Mouse (Mus musculus) forebrain, embryonic 15.5 days (tissue): ENCODE data around the gene Coq8b. TPM values are rescaled to one million over a fixed set of nuclear protein-coding genes. Genes with fewer than 3 reads are reported as not detected.

Source experiments
- ATAC-seq: fragments of 200-750 bp; cut with Nextera tagmentation; replicated peaks from 2 replicates; pipeline ENCODE4 v1.8.0; 2017; ENCODE audit warnings: mild to moderate bottlenecking, moderate TSS enrichment, moderate library complexity
- H3K27ac ChIP-seq: fragments of 300-500 bp; sonication (generic); replicated peaks from 2 replicates; pipeline ENCODE4 v1.5.1; 2015; ENCODE audit warnings: mild to moderate bottlenecking, inconsistent platforms
- H3K27me3 ChIP-seq: fragments of 300-500 bp; sonication (generic); 2 replicates; pipeline ENCODE4 v1.6.1; 2015; ENCODE audit warnings: inconsistent platforms
- H3K36me3 ChIP-seq: fragments of 300-500 bp; sonication (generic); 2 replicates; pipeline ENCODE4 v1.6.1; 2015; ENCODE audit warnings: mild to moderate bottlenecking, inconsistent platforms
- H3K4me1 ChIP-seq: fragments of 300-500 bp; sonication (generic); 2 replicates; pipeline ENCODE4 v1.6.1; 2015; ENCODE audit warnings: inconsistent platforms
- H3K4me2 ChIP-seq: fragments of 300-500 bp; sonication (generic); replicated peaks from 2 replicates; pipeline ENCODE4 v1.6.1; 2015; ENCODE audit warnings: mild to moderate bottlenecking, inconsistent platforms
- H3K4me3 ChIP-seq: fragments of 300-500 bp; sonication (generic); 2 replicates; pipeline ENCODE4 v1.5.1; 2015; ENCODE audit warnings: mild to moderate bottlenecking, inconsistent platforms
- H3K9ac ChIP-seq: fragments of 300-500 bp; sonication (generic); replicated peaks from 2 replicates; pipeline ENCODE4 v1.6.1; 2015; ENCODE audit warnings: mild to moderate bottlenecking, inconsistent platforms
- H3K9me3 ChIP-seq: fragments of 300-500 bp; sonication (generic); 2 replicates; pipeline ENCODE4 v1.6.1; 2016; ENCODE audit warnings: inconsistent platforms
- WGBS: fragments of 180-500 bp; shearing (Covaris S2); methylation state at CpG from one replicate; pipeline ENCODE4 v1.1.7; 2015; ENCODE audit warnings: mixed read lengths; 5-methylcytosine and 5-hydroxymethylcytosine counted together
- polyA plus RNA-seq: library from polyadenylated mRNA; unstranded; fragments of >200 nt; fragmentation: Nextera tagmentation; extraction: Ambion mirVana; gene quantifications from 2 replicates; pipeline ENCODE4 v1.2.1, GENCODE M21; 2015

Gene Coq8b
- polyA plus RNA-seq, 1 experiment from 2014 or later = 27.8 TPM

DNA sequence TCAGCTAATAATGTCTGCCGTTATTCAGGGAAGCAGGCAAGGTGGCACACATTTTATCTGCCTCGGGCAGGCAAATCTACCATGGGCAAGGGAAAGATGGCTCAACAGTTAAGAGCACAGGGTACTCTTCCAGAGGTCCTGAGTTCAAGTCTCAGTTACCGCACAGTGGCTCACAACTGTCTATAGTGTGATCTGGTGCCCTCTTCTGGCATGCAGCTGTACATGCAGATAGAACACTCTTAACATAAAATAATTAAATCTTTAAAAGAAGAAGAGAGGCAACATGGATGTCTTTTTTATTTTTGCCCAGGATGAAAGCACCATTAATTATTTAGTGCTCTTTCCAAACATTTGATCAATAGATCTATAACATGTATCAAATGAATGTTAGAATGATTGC lies 44.4 kb downstream of the Coq8b start:
- 91% methylated on average over 3 of the region's 3 CpGs for WGBS
- ATAC-seq = no peak
- H3K4me1 ChIP-seq = no peaks in the 10 kb centered on the region
- no peak overlapping the region for H3K4me2 ChIP-seq
- H3K9me3 ChIP-seq = no peaks in the 10 kb centered on the region
- H3K4me3 ChIP-seq = no peak overlapping the region
- peaks cover 90% of the 10 kb centered on the region for H3K36me3 ChIP-seq
- H3K27me3 ChIP-seq = no peaks in the 10 kb centered on the region
- no peak overlapping the region for H3K27ac ChIP-seq
- H3K9ac ChIP-seq = no peak overlapping the region

DNA sequence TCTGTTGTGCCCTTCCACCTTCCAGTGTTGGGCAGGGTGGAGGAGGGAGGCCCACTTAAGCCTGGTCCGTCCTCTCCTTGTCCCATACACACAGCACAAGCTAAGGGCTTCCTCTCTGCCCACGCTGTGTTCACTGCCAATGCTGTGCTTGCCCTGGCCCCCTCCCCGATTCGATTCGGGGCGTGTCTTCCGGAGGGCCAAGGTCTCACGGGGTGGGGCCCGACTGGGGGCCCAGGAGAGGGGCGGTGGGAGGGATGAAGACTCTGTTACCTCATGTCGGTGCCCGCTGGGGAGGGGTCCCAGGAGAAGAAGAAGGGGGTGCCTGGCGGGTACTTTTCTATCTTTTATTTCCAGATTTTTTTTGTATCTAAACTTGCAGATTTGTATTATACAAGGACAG lies 48.9 kb downstream of the Coq8b start:
- H3K4me1 ChIP-seq = peaks cover 9% of the 10 kb centered on the region
- WGBS = 74% methylated on average over 13 of the region's 13 CpGs

DNA sequence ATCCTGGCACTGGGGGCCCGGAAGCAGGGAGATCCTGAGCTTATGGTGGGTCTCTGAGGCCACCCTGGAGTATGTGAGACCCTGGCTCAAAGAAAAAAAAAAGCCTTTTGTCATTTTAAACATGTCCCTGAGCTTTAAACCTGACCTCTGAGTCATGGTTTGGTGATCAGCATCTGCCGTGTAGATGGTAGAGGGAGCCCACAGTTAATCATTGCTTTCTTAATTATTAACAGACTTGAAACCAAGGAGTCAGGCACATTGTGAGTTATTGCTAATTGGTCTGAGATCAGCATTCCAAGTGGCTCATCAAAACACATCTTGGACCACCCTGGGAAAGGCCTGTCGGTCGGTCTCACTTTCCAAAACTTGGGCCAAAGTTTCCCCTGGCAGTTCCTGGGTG lies 49.4 kb downstream of the Coq8b start:
- peaks cover 50% of the 10 kb centered on the region for H3K36me3 ChIP-seq
- H3K9ac ChIP-seq = no peak overlapping the region
- H3K27ac ChIP-seq = no peak overlapping the region
- 0 out of 2 replicates have a peak, but pooled peaks cover 3% of the 10 kb centered on the region for H3K27me3 ChIP-seq
- H3K4me3 ChIP-seq = no peak overlapping the region
- ATAC-seq = no peak
- 46% methylated on average over 4 of the region's 4 CpGs for WGBS
- no peaks in the 10 kb centered on the region for H3K9me3 ChIP-seq
- H3K4me1 ChIP-seq = peaks cover 9% of the 10 kb centered on the region
- H3K4me2 ChIP-seq = no peak overlapping the region

More for the DNA sequence above, 48.9 kb downstream of the Coq8b start:
- Histone ChIP-seq H3K27me3 (0 out of 2 replicates have a peak, but pooled peaks cover 3% of the 10 kb centered on the region), H3K9me3 (no peaks in the 10 kb centered on the region), H3K27ac (no peak overlapping the region), H3K4me3 (no peak overlapping the region), H3K9ac (no peak overlapping the region), H3K4me2 (no peak overlapping the region), H3K36me3 (peaks cover 55% of the 10 kb centered on the region)
- no peak for ATAC-seq

DNA sequence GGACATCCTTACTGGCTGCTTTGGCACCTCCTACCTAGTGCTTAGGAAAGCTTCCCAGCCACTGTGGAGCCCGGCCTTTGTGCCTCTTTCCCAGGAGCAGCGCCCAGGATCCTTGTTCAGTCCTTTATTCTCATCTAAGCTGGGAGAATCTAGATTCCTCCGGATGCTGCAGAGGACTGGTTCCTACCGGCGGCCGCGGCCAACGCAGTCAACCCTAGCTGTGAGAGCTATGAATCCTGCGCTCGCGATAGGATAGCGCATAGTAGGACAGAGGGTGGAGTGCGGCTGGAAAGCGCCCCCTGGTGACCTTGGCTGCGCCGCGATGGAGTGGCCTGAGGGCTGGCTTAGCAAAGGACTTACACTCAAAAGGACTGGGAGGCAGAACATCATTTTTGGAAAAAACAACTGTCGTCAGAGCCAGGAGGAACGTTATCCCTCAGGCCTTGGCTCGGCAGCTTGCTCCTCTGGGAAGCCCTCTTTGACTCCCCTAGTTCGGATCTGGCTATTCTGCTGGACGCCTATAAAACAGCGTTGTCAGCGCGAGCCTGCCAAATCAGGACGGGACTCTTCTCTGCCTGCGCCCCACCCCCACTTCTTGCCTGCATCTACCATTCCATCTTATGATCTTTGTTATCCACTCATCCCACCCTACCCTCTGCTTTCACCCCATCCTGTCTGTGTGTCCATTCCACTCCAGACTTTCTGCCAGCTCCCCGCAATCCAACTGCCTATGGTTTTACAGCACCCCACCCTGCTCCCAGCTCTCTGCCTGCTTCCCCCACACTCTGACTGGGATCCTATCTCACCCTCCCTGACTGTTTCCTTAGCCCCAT lies 52.3 kb downstream of the Coq8b start:
- peak overlapping the region; percentile 20 for H3K4me3 ChIP-seq
- H3K4me1 ChIP-seq = peaks cover 9% of the 10 kb centered on the region
- no peak overlapping the region for H3K27ac ChIP-seq
- peaks cover 22% of the 10 kb centered on the region for H3K36me3 ChIP-seq
- WGBS = 2% methylated on average over 28 of the region's 28 CpGs
- ATAC-seq = peak; percentile 70
- H3K9me3 ChIP-seq = no peaks in the 10 kb centered on the region
- H3K27me3 ChIP-seq = 0 out of 2 replicates have a peak, but pooled peaks cover 3% of the 10 kb centered on the region
- peak overlapping the region; percentile 28 for H3K4me2 ChIP-seq
- H3K9ac ChIP-seq = no peak overlapping the region

DNA sequence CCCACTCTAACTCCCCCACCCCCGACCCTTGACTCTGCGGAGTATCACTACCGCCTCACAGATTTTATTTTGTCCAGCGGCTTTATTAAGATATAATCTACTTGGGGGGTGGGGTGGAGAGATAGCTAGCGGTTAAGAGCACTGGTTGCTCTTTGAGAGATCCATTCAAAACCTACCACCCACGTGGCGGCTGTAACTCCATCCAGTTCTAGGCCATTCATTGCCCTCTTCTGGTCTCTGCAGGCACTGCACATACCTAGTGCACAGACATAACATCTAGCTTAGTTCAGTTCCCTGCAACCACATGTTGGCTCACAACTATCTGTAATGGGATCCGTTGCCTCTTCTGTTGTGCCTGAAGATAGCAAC lies 52.9 kb downstream of the Coq8b start:
- Histone ChIP-seq H3K4me3 (peak overlapping the region; percentile 20; the same call in 1 of the 2 replicates), H3K27ac (no peak overlapping the region), H3K9me3 (no peaks in the 10 kb centered on the region), H3K27me3 (0 out of 2 replicates have a peak, but pooled peaks cover 3% of the 10 kb centered on the region), H3K9ac (no peak overlapping the region), H3K4me1 (peaks cover 9% of the 10 kb centered on the region), H3K4me2 (peak overlapping the region; percentile 28), H3K36me3 (peaks cover 17% of the 10 kb centered on the region)
- 6% methylated on average over 8 of the region's 8 CpGs for WGBS
- ATAC-seq = peak; percentile 76

DNA sequence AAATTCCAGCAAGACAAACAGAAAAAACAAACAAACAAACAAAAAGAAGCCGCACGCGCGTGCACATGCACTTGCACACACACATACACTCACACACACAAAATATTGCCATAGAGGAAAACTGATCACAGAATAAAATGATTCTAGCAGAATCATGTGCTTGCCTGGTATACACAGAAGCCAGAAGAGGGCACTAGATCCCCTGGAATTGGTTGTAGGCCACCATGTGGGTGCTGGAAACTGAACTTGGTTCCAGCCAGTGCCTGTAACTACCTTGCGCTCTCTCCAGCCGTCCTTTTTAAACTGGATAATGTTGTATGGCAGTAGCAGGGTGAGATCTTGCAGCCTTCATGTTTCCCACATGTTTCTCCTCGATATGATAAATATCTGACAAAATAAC lies 55.9 kb downstream of the Coq8b start:
- Histone ChIP-seq H3K36me3 (no peaks in the 10 kb centered on the region), H3K27ac (no peak overlapping the region), H3K4me1 (peaks cover 9% of the 10 kb centered on the region), H3K4me3 (no peak overlapping the region), H3K9ac (no peak overlapping the region), H3K4me2 (no peak overlapping the region), H3K27me3 (0 out of 2 replicates have a peak, but pooled peaks cover 3% of the 10 kb centered on the region), H3K9me3 (no peaks in the 10 kb centered on the region)
- ATAC-seq = no peak
- 90% methylated on average over 7 of the region's 7 CpGs for WGBS

DNA sequence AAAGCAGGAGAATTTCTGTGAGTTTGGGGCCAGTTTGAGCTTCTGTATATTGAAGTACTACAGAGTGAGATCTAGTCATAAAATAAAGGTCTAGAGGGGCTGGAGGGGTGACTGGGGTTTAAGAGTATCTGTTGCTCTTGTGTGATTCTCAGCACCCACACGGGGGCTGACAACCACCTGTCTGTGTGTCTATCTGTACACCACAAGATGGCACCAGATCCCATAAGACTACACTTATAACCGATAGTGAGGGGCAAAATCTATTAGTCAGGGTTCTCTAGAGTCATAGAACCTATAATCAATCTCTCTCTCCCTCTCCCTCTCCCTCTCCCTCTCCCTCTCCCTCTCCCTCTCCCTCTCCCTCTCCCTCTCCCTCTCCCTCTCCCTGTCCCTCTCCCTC lies 57.7 kb downstream of the Coq8b start:
- ATAC-seq = no peak
- H3K9ac ChIP-seq = no peak overlapping the region
- no peaks in the 10 kb centered on the region for H3K9me3 ChIP-seq
- H3K4me2 ChIP-seq = no peak overlapping the region
- H3K36me3 ChIP-seq = no peaks in the 10 kb centered on the region
- WGBS = 70% methylated on average over 2 of the region's 2 CpGs
- H3K4me1 ChIP-seq = peaks cover under 1% of the 10 kb centered on the region; the same call in 1 of the 2 replicates
- no peak overlapping the region for H3K4me3 ChIP-seq
- 0 out of 2 replicates have a peak, but pooled peaks cover 1% of the 10 kb centered on the region for H3K27me3 ChIP-seq
- H3K27ac ChIP-seq = no peak overlapping the region

DNA sequence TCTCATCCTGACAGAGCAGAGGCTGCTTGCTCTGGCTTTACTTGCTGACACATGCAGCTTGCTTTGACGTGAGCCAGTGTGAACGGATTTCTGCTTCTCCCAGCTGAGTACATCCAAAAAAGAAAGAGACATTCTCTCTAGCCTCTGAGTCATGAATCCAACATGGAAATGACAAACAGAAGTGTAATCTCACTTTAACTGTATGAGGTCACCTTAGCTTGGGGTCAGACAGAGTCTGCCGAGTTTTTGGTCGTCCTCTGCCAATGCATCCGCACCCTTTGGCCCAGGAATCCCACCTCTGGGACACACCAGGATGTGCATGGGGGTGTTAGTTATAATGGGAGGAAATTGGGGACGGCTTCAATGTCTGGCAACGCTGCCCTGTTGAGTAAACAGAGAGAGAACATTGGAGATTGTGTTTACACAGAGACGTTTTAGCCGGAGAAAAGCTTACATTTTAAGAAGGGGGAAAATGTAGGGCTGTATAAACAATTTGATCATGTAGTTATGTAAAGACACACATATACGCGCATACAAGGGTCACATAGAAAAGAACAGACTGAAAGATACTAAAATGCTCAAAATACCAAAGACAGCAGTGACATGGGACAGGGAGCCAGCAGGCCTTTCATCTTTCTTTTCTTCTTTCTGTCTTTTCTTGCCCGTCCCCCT lies 59.1 kb downstream of the Coq8b start:
- 77% methylated on average over 12 of the region's 12 CpGs for WGBS
- Histone ChIP-seq H3K4me1 (no peaks in the 10 kb centered on the region), H3K9me3 (no peaks in the 10 kb centered on the region), H3K27ac (no peak overlapping the region), H3K36me3 (no peaks in the 10 kb centered on the region), H3K4me2 (no peak overlapping the region), H3K27me3 (no peaks in the 10 kb centered on the region), H3K9ac (no peak overlapping the region), H3K4me3 (no peak overlapping the region)
- no peak for ATAC-seq

DNA sequence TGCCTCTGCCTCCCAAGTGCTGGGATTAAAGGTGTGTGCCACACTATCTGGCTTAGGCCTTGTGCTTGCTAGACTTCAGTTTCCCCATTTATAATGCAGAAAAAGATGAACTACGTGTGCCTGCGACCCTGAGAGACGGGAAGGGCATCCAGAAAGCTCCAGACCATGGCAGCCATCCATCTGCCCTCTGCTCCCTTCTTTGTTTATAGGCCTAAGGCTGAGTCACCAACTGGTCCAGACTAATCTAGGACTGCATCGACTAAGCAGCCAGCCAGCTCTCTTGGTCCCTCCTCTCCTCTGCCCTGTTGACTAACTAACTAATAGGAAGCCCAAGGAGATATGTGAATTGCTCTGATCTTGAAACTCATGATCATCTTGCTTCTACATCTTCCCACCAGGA lies 63.1 kb downstream of the Coq8b start:
- H3K4me1 ChIP-seq = no peaks in the 10 kb centered on the region
- WGBS = 88% methylated on average over 4 of the region's 4 CpGs
- H3K9me3 ChIP-seq = no peaks in the 10 kb centered on the region
- H3K27ac ChIP-seq = no peak overlapping the region
- no peak overlapping the region for H3K4me3 ChIP-seq
- H3K36me3 ChIP-seq = no peaks in the 10 kb centered on the region
- no peaks in the 10 kb centered on the region for H3K27me3 ChIP-seq
- no peak overlapping the region for H3K9ac ChIP-seq
- H3K4me2 ChIP-seq = no peak overlapping the region
- no peak for ATAC-seq

DNA sequence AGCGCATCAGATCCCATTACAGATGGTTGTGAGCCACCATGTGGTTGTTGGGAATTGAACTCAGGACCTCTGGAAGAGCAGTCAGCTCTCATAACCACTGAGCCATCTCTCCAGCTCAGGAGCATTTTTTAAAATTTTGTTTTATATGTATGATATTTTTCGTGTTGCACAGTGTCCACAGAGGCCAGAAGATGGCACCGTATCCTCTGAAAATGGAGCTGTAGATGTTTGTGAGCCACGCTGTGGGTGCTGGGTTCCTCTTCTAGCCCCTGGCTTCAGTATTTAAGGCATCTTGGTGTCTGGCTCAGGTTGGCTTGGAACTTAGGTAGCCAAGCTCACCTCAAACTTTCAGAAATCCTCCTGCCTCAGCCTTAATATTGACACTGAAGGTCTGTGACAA lies 63.7 kb downstream of the Coq8b start:
- H3K4me2 ChIP-seq = no peak overlapping the region
- no peaks in the 10 kb centered on the region for H3K27me3 ChIP-seq
- H3K36me3 ChIP-seq = no peaks in the 10 kb centered on the region
- ATAC-seq = no peak
- no peak overlapping the region for H3K9ac ChIP-seq
- 96% methylated on average over 4 of the region's 4 CpGs for WGBS
- H3K4me1 ChIP-seq = no peaks in the 10 kb centered on the region
- H3K9me3 ChIP-seq = no peaks in the 10 kb centered on the region
- no peak overlapping the region for H3K4me3 ChIP-seq
- H3K27ac ChIP-seq = no peak overlapping the region

DNA sequence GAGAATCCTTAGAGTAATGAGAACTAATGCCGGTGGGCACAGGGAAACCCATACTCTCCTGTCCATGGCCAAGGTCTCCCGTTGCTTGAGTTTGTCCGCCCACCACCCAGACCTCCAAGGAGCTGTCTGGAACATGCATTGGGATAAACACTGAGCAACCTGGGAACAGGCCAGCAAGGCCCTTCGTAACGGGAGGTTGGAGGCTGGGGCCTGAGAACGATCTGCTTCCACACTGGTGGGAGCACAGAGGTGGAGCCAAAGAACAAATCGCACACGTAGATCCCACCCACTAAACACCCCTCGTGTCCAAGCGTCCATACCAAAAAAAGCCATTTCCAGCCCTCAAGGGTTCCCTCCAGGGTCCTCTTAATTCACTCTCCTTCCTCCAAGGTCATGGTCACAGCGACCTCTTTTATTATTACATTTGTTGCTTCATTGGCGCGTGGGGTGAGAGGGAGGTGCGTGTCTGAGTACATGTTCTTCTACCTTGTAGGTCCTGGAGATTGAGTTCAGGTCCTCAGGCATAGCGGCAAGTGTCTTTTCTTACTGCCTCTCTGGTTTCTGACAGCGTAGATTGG lies 65.3 kb downstream of the Coq8b start:
- WGBS = 85% methylated on average over 16 of the region's 16 CpGs
- Histone ChIP-seq H3K4me1 (no peaks in the 10 kb centered on the region), H3K27ac (no peak overlapping the region), H3K9ac (no peak overlapping the region), H3K4me2 (no peak overlapping the region), H3K9me3 (no peaks in the 10 kb centered on the region), H3K36me3 (no peaks in the 10 kb centered on the region), H3K4me3 (no peak overlapping the region), H3K27me3 (no peaks in the 10 kb centered on the region)
- ATAC-seq = no peak

DNA sequence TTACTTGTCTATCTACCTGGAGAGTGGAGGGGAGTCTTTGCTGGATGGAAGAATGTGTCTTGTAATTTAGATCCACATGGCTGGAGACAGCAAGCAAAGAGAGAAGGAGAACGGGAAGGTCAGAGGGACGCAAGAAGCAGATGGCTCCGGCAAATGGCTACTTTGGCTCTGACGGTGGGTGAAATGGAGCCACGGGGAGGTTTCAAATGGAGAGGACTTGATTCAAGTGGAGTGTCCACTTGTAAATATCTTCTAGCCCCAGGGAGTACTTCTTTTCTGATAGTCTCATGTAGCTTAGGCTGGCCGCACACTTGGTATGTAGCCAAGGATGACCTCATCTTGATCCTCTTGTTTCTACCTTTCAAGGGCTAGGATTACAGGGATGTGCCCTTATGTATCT lies 66.0 kb downstream of the Coq8b start:
- Histone ChIP-seq H3K9me3 (no peaks in the 10 kb centered on the region), H3K4me1 (no peaks in the 10 kb centered on the region), H3K9ac (no peak overlapping the region), H3K4me2 (no peak overlapping the region), H3K4me3 (no peak overlapping the region), H3K27me3 (no peaks in the 10 kb centered on the region), H3K36me3 (no peaks in the 10 kb centered on the region), H3K27ac (no peak overlapping the region)
- ATAC-seq = no peak
- WGBS = 82% methylated on average over 6 of the region's 6 CpGs
